Mouse (Mus musculus) mature B cell (primary cell): ENCODE measurements around the gene Gprc5b.

Experiments used
- in situ Hi-C: fragments of 300-500 bp; cut with MboI; formaldehyde crosslinking; loops from 2 replicates; pipeline ENCODE4 v1.14.3; 2019

The Gprc5b gene

GRCm38 (mm10) chr7:118995007-118995406 is at the start of gene Gprc5b:
Gene Gprc5b (minus strand): TSS chr7:118995211.
- in situ Hi-C loops = no loop called here

GRCm38 (mm10) chr7:119041502-119041901 is 46.5 kb upstream of the Gprc5b start:
- in situ Hi-C loops = no loop called here

- in situ Hi-C loops = no loop called here
These were observed 42.6 kb upstream of the Gprc5b start for GRCm38 (mm10) chr7:119037581-119037980.

- in situ Hi-C loops = no loop called here
These were observed 39.4 kb upstream of the Gprc5b start for GRCm38 (mm10) chr7:119034243-119034961.

- in situ Hi-C loops = no loop called here
These were observed 28.4 kb upstream of the Gprc5b start for GRCm38 (mm10) chr7:119023394-119023921.

- in situ Hi-C loops = no loop called here
These were observed 27.5 kb upstream of the Gprc5b start for GRCm38 (mm10) chr7:119022238-119023156.

GRCm38 (mm10) chr7:119019537-119019936 is 24.5 kb upstream of the Gprc5b start:
- in situ Hi-C loops = no loop called here

GRCm38 (mm10) chr7:119015736-119016135 is 20.7 kb upstream of the Gprc5b start:
- in situ Hi-C loops = no loop called here

- in situ Hi-C loops = no loop called here
These were observed 16.0 kb upstream of the Gprc5b start for GRCm38 (mm10) chr7:119010854-119011529.

- in situ Hi-C loops = no loop called here
These were observed 7.5 kb upstream of the Gprc5b start for GRCm38 (mm10) chr7:119002501-119002900.

- in situ Hi-C loops = no loop called here
These were observed 7.0 kb upstream of the Gprc5b start for GRCm38 (mm10) chr7:119001965-119002364.

- in situ Hi-C loops = no loop called here
These were observed 4.8 kb upstream of the Gprc5b start for GRCm38 (mm10) chr7:118999857-119000256.

GRCm38 (mm10) chr7:118996137-118996837 is 1.3 kb upstream of the Gprc5b start:
- in situ Hi-C loops = no loop called here

- in situ Hi-C loops = no loop called here
These were observed 660 bp upstream of the Gprc5b start for GRCm38 (mm10) chr7:118995671-118996070.

- in situ Hi-C loops = loop anchor here (5.0 kb wide), 1 partner anchor 222 kb away; no protein-coding TSS in a partner anchor
These were observed 674 bp downstream of the Gprc5b start for GRCm38 (mm10) chr7:118994231-118994842.

- in situ Hi-C loops = loop anchor here (5.0 kb wide), 1 partner anchor 221 kb away; no protein-coding TSS in a partner anchor
These were observed 1.3 kb downstream of the Gprc5b start for GRCm38 (mm10) chr7:118993597-118994230.

- in situ Hi-C loops = loop anchor here (5.0 kb wide), 1 partner anchor 221 kb away; no protein-coding TSS in a partner anchor
These were observed 2.2 kb downstream of the Gprc5b start for GRCm38 (mm10) chr7:118992623-118993405.

- in situ Hi-C loops = loop anchor here (5.0 kb wide), 1 partner anchor 220 kb away; no protein-coding TSS in a partner anchor
These were observed 2.9 kb downstream of the Gprc5b start for GRCm38 (mm10) chr7:118992080-118992560.

- in situ Hi-C loops = loop anchor here (5.0 kb wide), 1 partner anchor 219 kb away; no protein-coding TSS in a partner anchor
These were observed 3.6 kb downstream of the Gprc5b start for GRCm38 (mm10) chr7:118991341-118991884.
